Mouse (Mus musculus) right cerebral cortex, postnatal 36 days (tissue): ENCODE data around the gene Fzd2.
"Not testable (repeated sequence)": the region's sequence is repeated elsewhere in the genome, so short reads cannot be mapped to it uniquely, and the experiment has no call there.

Experiments used
- DNase-seq, 2 experiments: peaks; one replicate each; pipeline ENCODE4 v3.0.0; 2022; ENCODE audit warnings: low spot score in 2 of 2, mixed read lengths in 1 of 2

Gene Fzd2

GRCm38 (mm10) chr11:102604010-102604584 lies at the start of gene Fzd2:
Fzd2 (plus strand) TSS chr11:102604396.
- peak; percentile 62 to 71 for DNase-seq

- DNase-seq: no peak
Observed at GRCm38 (mm10) chr11:102555400-102556030, 48.7 kb upstream of the Fzd2 start.

DNA sequence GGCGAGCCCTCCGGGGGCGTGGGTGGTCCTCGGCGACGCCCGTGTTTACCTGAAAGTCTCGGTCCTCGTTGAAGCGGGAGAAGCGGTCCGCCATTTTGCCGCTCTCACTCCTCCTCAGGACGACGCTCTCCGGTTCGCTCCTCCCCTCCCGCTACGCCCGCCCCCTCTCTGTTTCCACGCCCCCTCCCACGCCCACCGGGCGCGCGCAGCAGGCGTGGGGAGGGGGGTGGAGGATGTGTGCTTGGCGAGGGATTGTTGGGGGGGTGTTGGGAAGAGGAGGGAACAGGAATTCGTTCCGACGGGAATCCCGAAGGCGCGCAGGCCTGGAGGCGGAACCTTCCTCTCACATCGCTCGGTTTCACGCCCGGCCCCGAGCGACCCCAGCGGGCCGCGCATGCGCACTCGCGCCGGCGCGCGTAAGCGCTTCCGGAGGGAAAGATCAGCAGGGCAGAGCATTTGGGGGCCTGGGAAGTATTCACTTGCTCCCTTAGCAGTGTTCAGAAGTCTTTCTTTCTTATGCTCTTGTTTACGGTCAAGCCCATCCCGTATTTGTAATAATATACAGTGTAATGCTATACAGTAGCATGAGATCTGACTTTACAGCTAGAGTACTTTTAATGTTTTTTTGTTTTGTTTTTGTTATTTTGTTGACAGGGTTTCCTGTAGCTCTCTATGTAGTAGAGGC lies 48.0 kb upstream of the Fzd2 start, which contains the start of gene Gpatch8:
Gene Gpatch8 (minus strand): TSS at position 362 of the 685 bp plus-strand sequence.
- peak; percentile 91 for DNase-seq

GRCm38 (mm10) chr11:102556716-102557074 lies 47.5 kb upstream of the Fzd2 start:
- DNase-seq: no peak

GRCm38 (mm10) chr11:102557386-102557785 lies 46.8 kb upstream of the Fzd2 start:
- no peak for DNase-seq

DNA sequence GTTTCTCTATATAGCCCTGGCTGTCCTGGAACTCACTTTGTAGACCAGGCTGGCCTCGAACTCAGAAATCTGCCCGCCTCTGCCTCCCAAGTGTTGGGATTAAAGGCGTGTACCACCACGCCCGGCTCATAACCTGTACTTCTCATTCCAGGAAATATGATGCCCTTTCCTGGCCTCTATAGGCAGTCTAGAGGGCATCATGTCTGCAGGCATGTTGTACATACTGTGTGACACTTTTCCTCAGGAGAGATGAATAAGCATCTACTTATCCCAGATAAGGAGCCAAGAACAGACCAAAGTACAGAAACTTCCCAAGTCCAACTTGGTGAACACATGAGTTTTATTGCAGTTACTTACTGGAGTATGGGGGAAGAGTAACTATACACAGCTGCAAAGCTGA lies 45.5 kb upstream of the Fzd2 start:
- no peak for DNase-seq

GRCm38 (mm10) chr11:102564952-102565671 lies 39.1 kb upstream of the Fzd2 start:
- DNase-seq: not testable (repeated sequence)

GRCm38 (mm10) chr11:102565741-102566140 lies 38.5 kb upstream of the Fzd2 start:
- no peak for DNase-seq

DNA sequence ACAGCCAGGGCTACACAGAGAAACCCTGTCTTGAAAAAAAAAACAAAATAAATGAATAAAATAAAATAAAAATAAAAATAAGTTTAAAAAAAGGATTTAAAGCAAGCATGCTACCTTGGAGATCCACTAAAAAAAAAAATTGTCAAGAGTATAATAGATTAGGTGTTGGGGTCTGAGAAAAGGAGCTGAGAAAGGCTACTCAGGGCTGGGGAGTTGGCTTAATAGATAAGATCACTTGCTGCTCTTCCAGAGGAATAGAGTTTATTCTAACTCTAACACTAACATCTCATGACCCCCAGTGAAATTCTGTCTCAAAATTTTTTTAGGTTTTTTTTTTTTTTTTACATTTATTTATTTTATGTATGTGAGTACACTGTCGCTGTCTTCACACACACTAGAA lies 37.9 kb upstream of the Fzd2 start:
- DNase-seq: no peak

DNA sequence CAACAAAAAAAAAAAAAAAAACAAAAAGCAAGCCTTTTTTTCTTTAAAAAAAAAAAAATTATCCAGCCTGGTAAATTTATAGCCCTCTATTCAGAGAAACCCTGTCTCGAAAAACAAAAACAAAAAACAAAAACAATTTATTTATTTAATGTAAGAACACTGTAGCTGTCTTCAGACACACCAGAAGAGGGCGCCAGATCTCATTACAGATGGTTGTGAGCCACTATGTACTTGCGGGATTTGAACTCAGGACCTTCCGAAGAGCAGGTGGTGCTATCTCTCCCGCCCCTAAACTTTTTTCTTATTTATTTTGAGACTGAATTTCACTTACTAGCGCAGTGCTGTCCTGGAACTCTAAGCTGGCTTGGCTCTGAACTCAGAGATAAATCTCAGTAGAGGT lies 37.0 kb upstream of the Fzd2 start:
- no peak for DNase-seq

GRCm38 (mm10) chr11:102567723-102568122 lies 36.5 kb upstream of the Fzd2 start:
- no peak for DNase-seq

GRCm38 (mm10) chr11:102568191-102568590 lies 36.0 kb upstream of the Fzd2 start:
- no peak for DNase-seq

- no peak for DNase-seq
Observed at GRCm38 (mm10) chr11:102568756-102569377, 35.3 kb upstream of the Fzd2 start.

DNA sequence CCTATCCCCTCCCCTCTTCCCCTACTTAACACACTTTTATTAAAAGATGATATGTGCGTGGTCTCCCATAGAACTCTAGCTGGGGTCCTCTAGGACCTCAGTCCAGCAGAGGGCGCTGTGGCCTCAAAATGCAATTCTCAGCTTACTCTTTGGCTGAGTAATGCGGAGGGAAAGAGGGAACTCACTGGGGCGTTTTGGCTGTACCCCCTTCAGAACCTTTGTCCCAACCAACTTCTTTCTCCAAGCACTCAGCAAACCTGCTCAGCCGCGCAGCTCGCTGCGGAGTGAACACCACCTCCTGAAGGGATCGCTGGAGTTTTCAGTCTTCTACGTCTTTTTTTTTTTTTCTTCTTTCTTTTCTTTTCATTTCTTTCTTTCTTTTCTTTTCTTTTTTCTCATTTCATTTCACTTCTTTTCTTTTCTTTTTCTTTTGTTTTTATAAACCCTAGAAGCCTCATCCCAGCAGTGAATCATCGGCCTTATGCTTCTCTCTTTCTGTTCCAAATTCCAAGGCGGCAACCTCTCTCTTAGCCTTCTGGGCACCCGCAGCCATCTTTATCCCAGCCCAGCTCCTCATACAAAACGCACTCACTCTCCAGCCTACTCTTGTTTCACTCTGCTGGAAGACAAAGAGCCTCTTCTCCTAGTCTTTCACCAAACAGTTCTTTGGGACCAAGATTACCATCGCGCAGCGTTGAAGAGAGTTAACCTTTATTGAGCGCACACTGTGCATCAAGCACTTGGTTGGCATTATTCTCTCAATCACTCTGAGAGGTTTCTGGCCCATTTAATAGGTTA lies 31.1 kb upstream of the Fzd2 start:
- peak; percentile 45 to 54 for DNase-seq

GRCm38 (mm10) chr11:102575034-102575433 lies 29.2 kb upstream of the Fzd2 start:
- DNase-seq: no peak

DNA sequence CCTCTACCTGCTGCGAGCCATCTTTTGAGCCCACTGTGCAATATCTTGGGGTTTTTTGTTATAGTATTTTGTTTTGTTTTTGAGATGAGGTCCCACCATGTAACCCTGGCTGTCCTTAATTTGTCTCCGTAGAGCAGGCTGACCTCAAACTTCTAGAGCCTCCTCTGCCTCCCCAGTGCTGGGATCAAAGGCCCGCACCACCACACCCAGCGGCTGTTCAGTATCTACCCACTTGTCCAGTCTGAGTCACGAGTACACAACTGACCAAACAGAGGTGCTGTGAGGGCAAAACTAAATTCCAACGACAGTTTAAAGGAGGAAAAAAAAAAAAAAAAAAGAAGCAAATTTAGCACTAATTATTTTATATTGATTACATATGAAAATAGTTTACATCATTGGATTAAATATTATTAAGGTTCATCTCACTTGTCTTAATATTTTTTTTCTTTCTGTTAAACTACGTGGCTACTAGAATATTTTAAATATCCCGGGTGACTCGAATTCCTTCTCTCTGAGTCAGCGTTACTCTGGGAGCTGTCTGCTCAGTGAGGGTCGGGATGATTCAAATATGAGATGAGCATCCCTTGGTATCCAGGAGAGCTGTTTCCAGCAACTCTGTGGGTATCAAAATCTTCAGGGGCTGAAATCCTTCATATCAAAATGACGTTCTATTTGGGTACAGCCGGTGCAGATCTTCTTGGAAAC lies 28.0 kb upstream of the Fzd2 start:
- DNase-seq: no peak

GRCm38 (mm10) chr11:102578341-102579118 lies 25.7 kb upstream of the Fzd2 start:
- DNase-seq: peak in 1 of 2 experiments; percentile 11

- peak; percentile 17 to 18 for DNase-seq
Observed at GRCm38 (mm10) chr11:102579165-102580033, 24.8 kb upstream of the Fzd2 start, which contains the start of gene Gm11627. Gm11627 (minus strand) TSS chr11:102579461.

GRCm38 (mm10) chr11:102580034-102580330 lies 24.2 kb upstream of the Fzd2 start:
- DNase-seq: no peak
